Mouse (Mus musculus) hindbrain, embryonic 15.5 days (tissue): ENCODE results near the gene Amd1. TPM values are rescaled to one million over a fixed set of nuclear protein-coding genes. Genes with fewer than 3 reads are reported as not detected.

Experiments used
- ATAC-seq: fragments of 200-750 bp; cut with Nextera tagmentation; 2 replicates; pipeline ENCODE4 v1.8.0; 2017; ENCODE audit warnings: low read depth, moderate number of reproducible peaks, moderate TSS enrichment; ENCODE audit not compliant: low FRiP score
- H3K27ac ChIP-seq: fragments of 300-500 bp; sonication (generic); replicated peaks from 2 replicates; pipeline ENCODE4 v1.5.1; 2015; ENCODE audit warnings: mild to moderate bottlenecking, inconsistent platforms
- H3K27me3 ChIP-seq: fragments of 300-500 bp; sonication (generic); 2 replicates; pipeline ENCODE4 v1.6.1; 2015; ENCODE audit warnings: control low read depth, inconsistent platforms
- H3K36me3 ChIP-seq: fragments of 300-500 bp; sonication (generic); 2 replicates; pipeline ENCODE4 v1.6.1; 2015; ENCODE audit warnings: control low read depth, inconsistent platforms
- H3K4me1 ChIP-seq: fragments of 300-500 bp; sonication (generic); replicated peaks from 2 replicates; pipeline ENCODE4 v1.6.1; 2015; ENCODE audit warnings: control low read depth, inconsistent platforms
- H3K4me2 ChIP-seq: fragments of 300-500 bp; sonication (generic); 2 replicates; pipeline ENCODE4 v1.6.1; 2015; ENCODE audit warnings: moderate library complexity, mild to moderate bottlenecking, inconsistent platforms
- H3K4me3 ChIP-seq: fragments of 300-500 bp; sonication (generic); 2 replicates; pipeline ENCODE4 v1.5.1; 2015; ENCODE audit warnings: mild to moderate bottlenecking, inconsistent platforms
- H3K9ac ChIP-seq: fragments of 300-500 bp; sonication (generic); 2 replicates; pipeline ENCODE4 v1.6.1; 2015; ENCODE audit warnings: inconsistent platforms
- H3K9me3 ChIP-seq: fragments of 300-500 bp; sonication (generic); 2 replicates; pipeline ENCODE4 v1.6.1; 2016; ENCODE audit warnings: control low read depth, inconsistent platforms
- WGBS: fragments of 180-500 bp; shearing (Covaris S2); methylation state at CpG from one replicate; pipeline ENCODE4 v1.1.7; 2015; 5-methylcytosine and 5-hydroxymethylcytosine counted together
- polyA plus RNA-seq: library from polyadenylated mRNA; unstranded; fragments of >200 nt; fragmentation: Nextera tagmentation; extraction: Ambion mirVana; gene quantifications from 2 replicates; pipeline ENCODE4 v1.2.1, GENCODE M21; 2015

Gene Amd1
- 39.5 and 41.8 TPM in 2 replicates for polyA plus RNA-seq

DNA sequence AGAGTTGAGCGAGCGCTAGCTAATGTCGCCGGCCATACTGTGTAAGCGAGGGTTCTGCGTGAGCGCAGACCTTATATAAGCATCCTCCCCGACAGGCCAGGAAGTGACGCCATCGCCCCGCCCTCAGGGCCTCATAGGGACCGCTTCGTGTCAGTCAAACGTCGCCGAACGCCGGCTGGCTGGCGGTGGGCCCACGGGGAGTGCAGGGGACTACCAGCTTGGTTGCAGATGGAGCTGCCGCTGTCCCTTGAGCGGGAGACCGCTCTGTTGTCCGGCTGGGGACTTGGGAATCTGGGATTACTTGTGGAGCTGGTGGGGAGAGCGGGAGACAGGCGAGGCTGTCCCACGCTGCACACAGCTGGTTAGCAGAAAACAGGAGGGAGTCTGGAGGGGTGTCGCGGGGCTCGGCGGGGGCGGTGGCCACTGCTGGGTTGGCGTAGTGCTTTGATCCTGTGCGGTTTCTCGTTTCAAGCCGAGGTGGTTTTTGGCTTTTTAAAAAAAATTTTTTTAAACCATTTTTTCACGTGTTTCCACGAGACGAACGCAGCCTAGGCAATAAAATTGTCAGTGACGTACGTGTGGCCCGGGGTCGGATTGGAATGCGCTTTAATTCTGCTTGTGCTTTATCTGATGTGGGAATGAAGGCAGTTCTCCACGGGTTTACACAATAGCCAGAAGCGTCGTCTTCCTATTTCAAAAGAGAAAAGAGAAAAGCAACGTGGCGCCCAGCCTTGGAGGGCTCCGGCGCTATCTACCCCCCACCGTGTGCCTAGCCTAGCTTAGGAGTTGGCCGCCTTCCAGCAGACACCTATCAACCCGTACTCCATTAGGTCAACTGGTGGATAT is at the start of gene Amd1:
TSS of gene Amd1 (minus strand) at position 47 of the 846 bp plus-strand sequence.
- Histone ChIP-seq H3K9ac (peak within 1 kb of the TSS; percentile 87), H3K27me3 (no peaks in the 10 kb centered on the region), H3K27ac (peak within 1 kb of the TSS; percentile 99), H3K4me3 (peak within 1 kb of the TSS; percentile 97), H3K36me3 (no peaks in the 10 kb centered on the region), H3K4me1 (peaks cover 30% of the 10 kb centered on the region), H3K9me3 (no peaks in the 10 kb centered on the region), H3K4me2 (peak within 1 kb of the TSS; percentile 88)
- WGBS: under 1% methylated on average over 55 of the region's 55 CpGs
- peak; percentile 98 for ATAC-seq

- Histone ChIP-seq H3K9ac (no peak overlapping the region), H3K27ac (no peak overlapping the region), H3K4me2 (peak overlapping the region; percentile 74), H3K4me1 (peaks cover 24% of the 10 kb centered on the region), H3K4me3 (peak overlapping the region; percentile 78; the same call in 1 of the 2 replicates), H3K36me3 (no peaks in the 10 kb centered on the region), H3K27me3 (no peaks in the 10 kb centered on the region), H3K9me3 (no peaks in the 10 kb centered on the region)
- ATAC-seq: no peak
- 39% methylated on average over 4 of the region's 4 CpGs for WGBS
Observed at GRCm38 (mm10) chr10:40351156-40351555, 49.2 kb upstream of the Amd1 start.

DNA sequence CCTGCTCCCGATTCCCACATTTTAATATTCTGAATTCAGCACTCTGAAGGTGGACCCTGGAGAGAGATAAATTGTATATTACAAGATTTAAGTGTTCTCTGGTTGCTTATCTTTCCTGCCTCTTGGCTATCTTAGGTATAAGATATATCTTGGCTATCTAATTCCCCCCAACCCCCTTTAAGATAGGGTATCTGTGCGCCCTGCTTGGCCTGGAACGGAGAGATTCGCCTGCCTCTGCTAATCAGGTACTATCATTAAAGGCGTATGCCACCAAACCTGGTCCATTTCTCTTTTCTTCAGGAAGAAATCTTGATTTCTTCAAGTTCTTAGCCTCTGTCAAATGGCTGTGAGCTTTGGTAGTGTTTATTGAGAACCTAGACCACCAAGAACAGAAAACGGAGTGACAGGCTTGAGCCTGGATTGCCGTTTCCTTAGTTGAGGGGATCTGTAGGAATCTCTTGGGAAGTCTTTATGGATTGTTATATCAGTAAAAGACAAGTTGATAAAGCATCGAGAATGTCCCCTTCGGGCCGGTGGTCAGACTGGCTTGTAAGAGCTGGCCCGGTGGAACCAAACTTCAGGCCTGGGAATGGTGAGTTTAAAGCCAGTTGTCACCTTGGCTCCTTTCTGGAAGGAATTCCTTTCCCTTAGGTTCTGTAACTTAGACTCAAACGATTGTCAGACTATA is 48.4 kb upstream of the Amd1 start:
- Histone ChIP-seq H3K36me3 (no peaks in the 10 kb centered on the region), H3K9ac (peak overlapping the region; percentile 86), H3K27me3 (no peaks in the 10 kb centered on the region), H3K4me1 (peaks cover 24% of the 10 kb centered on the region), H3K9me3 (no peaks in the 10 kb centered on the region), H3K27ac (peak overlapping the region; percentile 89), H3K4me2 (peak overlapping the region; percentile 74), H3K4me3 (peak overlapping the region; percentile 78)
- no peak for ATAC-seq
- WGBS: 48% methylated on average over 12 of the region's 12 CpGs

DNA sequence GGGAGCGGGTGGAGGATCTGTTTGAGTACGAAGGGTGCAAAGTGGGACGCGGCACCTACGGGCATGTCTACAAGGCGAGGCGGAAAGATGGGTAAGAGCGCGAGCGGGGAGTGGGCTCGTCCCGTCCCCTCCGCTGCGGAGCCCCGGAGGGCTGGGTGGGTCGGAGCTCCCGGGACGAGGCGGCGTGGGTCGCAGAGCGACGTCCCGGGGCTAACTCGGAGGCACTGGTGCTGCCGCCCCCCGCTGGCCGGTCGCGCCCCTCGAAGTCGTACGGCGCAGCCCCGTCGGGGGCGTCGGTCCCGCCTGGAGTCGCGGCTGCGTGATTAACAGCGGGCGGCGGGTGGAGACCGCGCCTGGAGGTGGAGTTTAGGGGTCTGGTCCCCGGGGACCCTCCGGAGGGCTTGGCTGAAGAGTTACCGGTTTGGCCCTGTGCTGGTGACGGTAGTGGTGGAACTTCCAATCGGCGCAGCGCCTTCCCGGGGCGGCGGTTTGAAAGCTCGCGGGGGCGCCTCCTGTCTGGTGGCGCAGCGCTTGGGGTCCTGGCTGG is 47.7 kb upstream of the Amd1 start:
- 0% methylated on average over 60 of the region's 62 CpGs for WGBS
- H3K27me3 ChIP-seq: no peaks in the 10 kb centered on the region

DNA sequence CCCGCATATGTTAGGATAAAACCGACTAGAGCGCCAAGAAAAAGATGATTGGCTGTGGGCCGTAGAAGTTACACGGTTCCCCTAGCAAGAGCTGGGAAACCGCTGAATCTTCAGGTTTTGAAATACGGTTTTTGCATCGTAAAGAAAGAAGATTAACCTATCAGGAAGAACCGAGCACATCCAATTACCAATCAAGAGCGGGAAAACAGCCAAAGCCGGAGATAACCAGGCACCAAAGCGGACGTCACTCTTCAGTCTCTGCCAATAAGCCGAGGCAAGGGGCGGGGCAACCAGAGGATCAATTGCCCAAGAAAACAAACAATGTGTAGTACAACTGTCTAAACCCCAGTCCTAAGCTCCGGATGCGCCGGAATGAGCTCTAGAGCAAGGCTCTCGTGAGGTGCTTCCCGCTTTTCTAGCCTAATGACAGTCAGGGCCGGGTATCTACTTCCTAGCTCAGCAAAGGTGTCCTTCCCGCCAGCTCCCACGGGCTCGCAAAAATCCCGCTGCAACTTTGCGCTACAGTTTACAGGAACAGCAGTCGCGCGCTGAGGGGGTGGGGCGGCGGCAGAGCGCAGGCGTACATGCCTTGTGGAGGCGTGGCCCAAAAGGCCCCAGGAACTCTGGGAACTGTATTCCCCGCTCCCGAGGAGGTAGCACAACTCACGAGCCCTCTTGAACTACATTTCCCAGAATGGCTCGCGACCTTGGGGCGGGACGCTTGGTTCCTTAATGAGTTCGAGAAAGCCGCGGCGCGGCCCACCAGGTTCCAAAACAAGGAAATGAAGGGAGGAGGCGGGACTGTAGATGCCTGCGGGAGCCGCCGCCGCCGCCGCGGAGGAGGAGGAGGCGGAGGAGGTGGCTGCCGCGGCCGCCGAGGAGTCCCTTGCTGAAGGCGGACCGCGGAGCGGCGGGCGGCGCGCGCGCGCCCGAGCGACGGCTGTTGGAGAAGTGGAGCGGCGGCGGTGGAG is 46.9 kb upstream of the Amd1 start:
- no peaks in the 10 kb centered on the region for H3K36me3 ChIP-seq
- peaks cover 24% of the 10 kb centered on the region for H3K4me1 ChIP-seq
- no peaks in the 10 kb centered on the region for H3K27me3 ChIP-seq
- H3K9ac ChIP-seq: peak overlapping the region; percentile 86
- under 1% methylated on average over 74 of the region's 76 CpGs for WGBS
- peak overlapping the region; percentile 89 for H3K27ac ChIP-seq
- H3K4me2 ChIP-seq: peak overlapping the region; percentile 74
- no peaks in the 10 kb centered on the region for H3K9me3 ChIP-seq
- peak; percentile 99 for ATAC-seq
- peak overlapping the region; percentile 78 for H3K4me3 ChIP-seq

More for the DNA sequence above, 47.7 kb upstream of the Amd1 start:
- H3K4me1 ChIP-seq: peaks cover 24% of the 10 kb centered on the region
- H3K4me2 ChIP-seq: peak overlapping the region; percentile 74
- H3K9me3 ChIP-seq: no peaks in the 10 kb centered on the region
- peak; percentile 1; the same call in 1 of the 2 replicates for ATAC-seq
- H3K36me3 ChIP-seq: no peaks in the 10 kb centered on the region
- H3K4me3 ChIP-seq: peak overlapping the region; percentile 78
- H3K9ac ChIP-seq: peak overlapping the region; percentile 86
- H3K27ac ChIP-seq: peak overlapping the region; percentile 89

DNA sequence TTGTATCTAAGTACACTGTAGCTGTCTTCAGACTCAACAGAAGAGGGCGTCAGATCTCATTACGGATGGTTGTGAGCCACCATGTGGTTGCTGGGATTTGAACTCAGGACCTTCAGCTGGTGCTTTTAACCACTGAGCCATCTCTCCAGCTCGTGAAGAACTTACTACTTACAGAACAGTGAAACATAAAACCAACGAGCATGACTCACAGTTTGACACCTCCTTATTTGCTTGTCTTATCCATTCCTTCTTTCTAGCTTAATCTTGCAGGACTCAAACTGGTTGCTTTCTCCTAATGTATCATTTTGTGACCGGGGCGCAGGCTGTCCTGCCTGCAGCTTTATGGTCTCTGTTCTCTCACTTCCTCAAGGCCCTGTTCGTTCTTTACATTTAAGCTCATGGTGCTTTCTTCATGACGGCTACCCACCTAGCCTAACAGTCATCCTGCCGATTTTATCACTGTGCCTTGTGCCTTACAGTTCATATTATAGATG is 45.5 kb upstream of the Amd1 start:
- WGBS: 78% methylated on average over 9 of the region's 9 CpGs
- no peaks in the 10 kb centered on the region for H3K27me3 ChIP-seq

DNA sequence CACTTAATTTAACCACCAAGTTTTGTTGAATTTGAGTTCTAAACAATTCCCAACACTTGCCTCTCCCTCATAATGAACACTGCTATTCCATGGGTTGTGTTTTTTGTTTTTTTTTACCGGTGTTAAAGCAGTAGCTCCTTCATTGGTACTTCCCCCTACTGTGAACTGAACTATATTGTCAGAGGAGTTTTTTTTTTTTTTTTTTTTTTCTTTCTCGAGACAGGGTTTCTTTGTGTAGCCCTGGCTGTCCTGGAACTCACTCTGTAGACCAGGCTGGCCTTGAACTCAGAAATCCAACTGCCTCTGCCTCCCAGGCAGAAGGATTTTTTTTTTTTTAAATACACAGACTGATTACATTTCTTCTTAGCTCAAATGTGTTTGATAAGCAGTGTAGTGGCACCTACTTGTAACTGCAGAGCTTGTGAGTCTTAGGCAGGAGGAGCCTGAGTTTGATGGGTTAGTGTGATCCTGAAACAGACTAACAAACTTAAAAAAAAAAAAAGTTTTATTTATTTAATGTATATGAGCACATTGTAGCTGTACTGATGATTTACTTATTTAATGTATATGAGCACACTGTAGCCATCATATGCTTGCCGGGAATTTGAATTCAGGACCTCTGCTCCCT is 44.9 kb upstream of the Amd1 start:
- no peaks in the 10 kb centered on the region for H3K9me3 ChIP-seq
- peaks cover 24% of the 10 kb centered on the region for H3K4me1 ChIP-seq
- H3K4me3 ChIP-seq: no peak overlapping the region
- no peaks in the 10 kb centered on the region for H3K36me3 ChIP-seq
- no peak for ATAC-seq
- no peak overlapping the region for H3K27ac ChIP-seq
- no peaks in the 10 kb centered on the region for H3K27me3 ChIP-seq
- WGBS: 78% methylated on average over 3 of the region's 3 CpGs
- H3K4me2 ChIP-seq: no peak overlapping the region
- no peak overlapping the region for H3K9ac ChIP-seq

More for the DNA sequence above, 45.5 kb upstream of the Amd1 start:
- Histone ChIP-seq H3K9ac (0 out of 2 replicates have a peak overlapping the region, but pooled peaks have one; percentile 40), H3K36me3 (no peaks in the 10 kb centered on the region), H3K4me1 (peaks cover 24% of the 10 kb centered on the region), H3K27ac (no peak overlapping the region), H3K4me2 (peak overlapping the region; percentile 70), H3K4me3 (peak overlapping the region; percentile 78; the same call in 1 of the 2 replicates), H3K9me3 (no peaks in the 10 kb centered on the region)
- ATAC-seq: no peak

DNA sequence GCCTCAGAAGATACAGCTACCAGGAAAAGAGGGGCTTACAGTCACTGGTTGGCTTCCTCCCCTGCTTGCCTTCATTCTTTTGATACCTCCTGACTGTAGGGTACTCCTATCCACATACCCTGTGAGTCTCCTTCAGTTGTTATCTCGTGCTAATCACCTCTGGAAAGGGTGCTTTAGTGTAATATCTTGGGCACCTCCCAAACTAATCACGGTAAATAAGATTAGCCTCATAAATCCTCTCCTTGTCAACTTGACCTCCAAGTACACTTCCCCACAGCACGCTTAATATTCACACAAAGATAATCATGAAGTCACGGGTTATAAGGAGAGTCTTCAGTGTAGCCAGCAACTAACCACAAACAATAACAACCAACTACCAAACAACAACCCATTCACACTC is 40.0 kb upstream of the Amd1 start:
- WGBS: 87% methylated on average over 4 of the region's 4 CpGs
- H3K27me3 ChIP-seq: no peaks in the 10 kb centered on the region
- no peak for ATAC-seq

GRCm38 (mm10) chr10:40339351-40339964 is 37.5 kb upstream of the Amd1 start, which contains the start of gene Cdk19:
Gene Cdk19, plus strand, starts transcription at chr10:40339564.
- no peaks in the 10 kb centered on the region for H3K9me3 ChIP-seq
- H3K4me3 ChIP-seq: no peak within 1 kb of the TSS
- WGBS: 45% methylated on average over 13 of the region's 13 CpGs
- no peak within 1 kb of the TSS for H3K4me2 ChIP-seq
- H3K27ac ChIP-seq: no peak within 1 kb of the TSS
- H3K27me3 ChIP-seq: no peaks in the 10 kb centered on the region
- no peaks in the 10 kb centered on the region for H3K4me1 ChIP-seq
- no peak for ATAC-seq
- no peak within 1 kb of the TSS for H3K9ac ChIP-seq
- no peaks in the 10 kb centered on the region for H3K36me3 ChIP-seq

More for the DNA sequence above, 40.0 kb upstream of the Amd1 start:
- Histone ChIP-seq H3K4me2 (no peak overlapping the region), H3K36me3 (no peaks in the 10 kb centered on the region), H3K9ac (no peak overlapping the region), H3K4me3 (no peak overlapping the region), H3K27ac (no peak overlapping the region), H3K4me1 (no peaks in the 10 kb centered on the region), H3K9me3 (no peaks in the 10 kb centered on the region)

DNA sequence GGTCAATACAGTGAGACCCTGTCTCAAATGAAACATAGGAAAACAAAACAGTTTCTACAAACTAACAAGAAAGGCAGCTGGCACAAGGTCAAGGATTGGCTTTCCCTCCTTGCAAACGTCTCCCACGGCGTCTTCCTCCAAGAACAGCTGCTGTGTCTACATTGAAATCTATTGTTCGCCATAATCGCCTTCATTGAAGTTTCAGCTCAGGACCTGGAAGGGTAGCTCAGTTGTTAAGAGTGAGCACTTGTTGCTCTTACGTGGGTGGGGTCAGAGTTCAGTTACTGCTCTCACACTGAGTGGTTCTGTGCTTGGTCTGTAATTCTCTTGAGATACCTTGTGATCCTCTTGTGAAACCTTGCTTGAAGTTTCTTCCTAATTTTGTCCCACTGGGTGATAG is 30.9 kb upstream of the Amd1 start:
- Histone ChIP-seq H3K9ac (no peak overlapping the region), H3K27me3 (no peaks in the 10 kb centered on the region), H3K4me2 (no peak overlapping the region), H3K4me1 (no peaks in the 10 kb centered on the region), H3K4me3 (no peak overlapping the region), H3K27ac (no peak overlapping the region), H3K36me3 (no peaks in the 10 kb centered on the region), H3K9me3 (no peaks in the 10 kb centered on the region)
- 71% methylated on average over 6 of the region's 6 CpGs for WGBS
- no peak for ATAC-seq
